Mouse (Mus musculus) layer of hippocampus, adult 9-10 months (tissue): ENCODE data around the gene Apobec3.
"Not testable (repeated sequence)": the region's sequence is repeated elsewhere in the genome, so short reads cannot be mapped to it uniquely, and the experiment has no call there.

Source experiments
- DNase-seq: peaks from one replicate; pipeline ENCODE4 v3.0.0; 2022; ENCODE audit warnings: low spot score

Apobec3 gene

GRCm38 (mm10) chr15:79895221-79896079 is 4.0 kb downstream of the Apobec3 start:
- not testable (repeated sequence) for DNase-seq

GRCm38 (mm10) chr15:79896080-79896725 is 4.7 kb downstream of the Apobec3 start:
- no peak for DNase-seq

GRCm38 (mm10) chr15:79898988-79899387 is 7.5 kb downstream of the Apobec3 start:
- DNase-seq: no peak

GRCm38 (mm10) chr15:79899828-79900510 is 8.5 kb downstream of the Apobec3 start:
- DNase-seq: no peak

GRCm38 (mm10) chr15:79900751-79901150 is 9.3 kb downstream of the Apobec3 start:
- DNase-seq: no peak

DNA sequence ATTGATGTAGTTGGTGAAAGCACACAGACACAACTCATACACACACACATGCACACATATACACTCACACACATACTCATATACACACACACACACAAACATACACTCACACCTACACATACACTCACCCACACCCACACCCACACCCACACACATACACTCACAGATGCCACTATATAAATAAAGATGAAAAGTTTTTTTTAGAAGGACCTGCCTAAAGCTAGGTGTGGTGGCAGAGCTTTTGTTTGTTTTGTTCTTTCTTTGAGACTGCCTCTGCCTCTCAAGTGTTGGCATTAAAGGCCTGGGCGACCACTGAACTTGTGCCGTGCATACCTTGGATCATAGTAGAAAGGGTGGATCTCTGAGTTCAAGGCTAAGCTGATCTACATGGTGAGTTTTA is 9.9 kb downstream of the Apobec3 start:
- DNase-seq: no peak

GRCm38 (mm10) chr15:79903081-79903480 is 11.6 kb downstream of the Apobec3 start:
- DNase-seq: not testable (repeated sequence)

GRCm38 (mm10) chr15:79903963-79904362 is 12.5 kb downstream of the Apobec3 start:
- DNase-seq: no peak

DNA sequence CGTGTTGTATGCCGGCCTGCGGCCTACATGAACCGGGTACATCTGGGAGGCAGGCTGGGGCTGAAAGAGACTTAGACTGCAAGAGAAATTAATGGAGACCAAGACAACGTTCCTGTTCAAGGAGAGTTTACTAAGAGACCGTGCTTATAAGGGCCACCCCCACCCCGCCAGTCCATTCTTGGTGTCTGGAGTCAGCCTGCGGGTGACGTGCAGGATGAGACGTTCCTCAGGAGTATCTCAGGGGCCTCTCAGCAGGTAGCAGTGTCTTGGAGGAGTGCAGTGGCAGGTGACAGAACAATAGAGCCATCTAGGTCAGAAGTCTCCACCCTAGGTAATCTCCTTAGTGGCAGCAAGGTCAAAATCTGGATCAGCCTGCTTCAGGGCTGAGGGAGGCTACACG is 13.2 kb downstream of the Apobec3 start:
- DNase-seq: not testable (repeated sequence)

DNA sequence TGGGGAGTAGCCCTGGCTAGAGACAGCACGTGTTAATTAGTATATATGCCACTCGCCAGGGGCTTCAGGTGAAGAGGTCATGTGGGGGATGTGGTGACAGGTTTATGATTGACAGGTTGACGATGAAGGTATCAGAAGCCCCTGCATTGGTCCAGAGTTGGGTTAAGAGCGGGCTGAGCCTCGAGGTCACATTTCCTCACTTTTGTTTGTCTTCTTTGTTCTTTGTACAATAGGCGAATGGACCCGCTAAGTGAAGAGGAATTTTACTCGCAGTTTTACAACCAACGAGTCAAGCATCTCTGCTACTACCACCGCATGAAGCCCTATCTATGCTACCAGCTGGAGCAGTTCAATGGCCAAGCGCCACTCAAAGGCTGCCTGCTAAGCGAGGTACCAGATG is 13.8 kb downstream of the Apobec3 start:
- DNase-seq: no peak

DNA sequence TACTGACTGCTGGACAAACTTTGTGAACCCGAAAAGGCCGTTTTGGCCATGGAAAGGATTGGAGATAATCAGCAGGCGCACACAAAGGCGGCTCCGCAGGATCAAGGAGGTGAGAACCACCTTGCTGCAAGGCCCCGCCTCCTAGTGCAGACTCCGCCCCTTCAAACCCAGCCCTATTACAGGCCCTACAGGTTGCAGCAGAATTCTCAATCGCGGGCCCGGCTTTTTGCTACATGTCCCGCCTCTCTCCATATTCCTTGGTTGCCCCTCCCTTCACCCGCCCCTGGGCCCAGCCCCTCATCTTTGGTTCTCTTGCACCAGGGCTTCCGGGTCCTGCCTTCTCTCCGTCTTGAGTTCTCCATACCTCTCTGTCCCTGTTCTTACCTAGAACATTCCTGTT is 15.4 kb downstream of the Apobec3 start:
- DNase-seq: no peak

GRCm38 (mm10) chr15:79909006-79909405 is 17.5 kb downstream of the Apobec3 start:
- not testable (repeated sequence) for DNase-seq

- DNase-seq: not testable (repeated sequence)
Observed at GRCm38 (mm10) chr15:79910812-79911211, 19.4 kb downstream of the Apobec3 start.

- DNase-seq: no peak
Observed at GRCm38 (mm10) chr15:79911339-79911738, 19.9 kb downstream of the Apobec3 start.

DNA sequence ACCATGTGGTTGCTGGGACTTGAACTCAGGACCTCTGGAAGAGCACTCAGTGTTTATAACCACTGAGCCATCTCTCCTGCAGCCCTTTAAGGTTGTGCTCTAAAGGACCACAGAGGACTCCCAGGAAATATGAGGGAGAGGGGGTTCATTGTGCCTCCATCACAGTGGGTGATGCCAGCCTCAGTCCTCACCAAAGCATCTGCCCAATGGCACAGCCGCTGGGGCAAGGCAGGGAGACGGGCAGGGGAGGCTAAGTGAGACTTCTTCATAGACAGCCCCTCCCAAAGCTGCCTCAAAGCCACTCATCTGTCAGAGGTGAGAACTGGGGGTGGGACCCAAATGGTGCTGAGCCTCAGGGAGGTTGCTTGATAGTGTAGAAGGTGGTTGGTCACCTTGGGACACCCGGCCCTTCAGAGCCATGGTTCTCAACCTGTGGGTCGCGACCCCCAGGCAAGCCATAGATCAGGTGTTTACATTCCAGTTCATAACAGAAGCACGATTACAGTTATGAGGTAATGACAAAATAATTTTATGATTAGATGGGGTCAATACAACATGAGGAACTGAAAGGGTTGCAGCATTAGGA is 22.4 kb downstream of the Apobec3 start:
- no peak for DNase-seq

GRCm38 (mm10) chr15:79914357-79914756 is 22.9 kb downstream of the Apobec3 start:
- DNase-seq: no peak

DNA sequence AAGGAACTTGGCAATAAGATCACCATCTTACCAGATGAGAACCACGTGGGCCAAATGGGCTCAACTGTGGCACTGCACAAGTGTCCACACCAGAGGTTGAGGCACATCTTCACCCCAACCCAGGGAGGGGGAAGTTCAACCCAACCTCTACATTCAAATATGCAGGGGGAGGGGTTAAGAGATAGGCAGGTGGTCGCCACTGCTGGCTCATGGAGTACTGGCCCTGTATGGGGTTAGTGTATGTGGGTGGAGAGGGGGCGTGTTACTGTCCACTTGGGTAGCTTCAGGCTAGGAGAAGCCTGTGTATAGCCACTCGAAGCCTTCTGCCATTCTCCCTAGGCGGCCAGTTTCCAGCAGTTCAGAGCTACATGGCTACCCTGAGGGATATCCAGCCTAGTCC is 24.7 kb downstream of the Apobec3 start:
- DNase-seq: no peak

GRCm38 (mm10) chr15:79917111-79917720 is 25.8 kb downstream of the Apobec3 start:
- DNase-seq: no peak

DNA sequence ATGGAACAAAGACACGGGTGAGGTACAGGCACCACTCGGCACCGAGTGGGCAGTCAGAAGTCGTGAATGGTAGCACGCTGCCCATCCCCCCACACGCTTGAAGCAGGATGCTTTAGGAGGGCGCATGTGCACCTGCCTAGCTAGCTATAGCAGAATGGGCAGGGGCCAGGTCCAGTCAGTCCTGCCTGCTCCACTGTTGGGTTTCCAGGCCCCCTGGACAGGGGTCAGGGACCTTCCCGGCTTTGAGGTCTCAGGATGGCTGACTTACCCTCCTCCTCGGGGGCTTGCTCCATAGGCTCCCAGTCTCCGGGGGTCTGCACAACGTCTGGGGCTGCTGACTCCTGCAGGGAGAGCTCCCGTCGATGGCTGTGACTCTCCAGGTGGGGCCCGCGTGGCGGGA is 27.0 kb downstream of the Apobec3 start:
- DNase-seq: no peak

DNA sequence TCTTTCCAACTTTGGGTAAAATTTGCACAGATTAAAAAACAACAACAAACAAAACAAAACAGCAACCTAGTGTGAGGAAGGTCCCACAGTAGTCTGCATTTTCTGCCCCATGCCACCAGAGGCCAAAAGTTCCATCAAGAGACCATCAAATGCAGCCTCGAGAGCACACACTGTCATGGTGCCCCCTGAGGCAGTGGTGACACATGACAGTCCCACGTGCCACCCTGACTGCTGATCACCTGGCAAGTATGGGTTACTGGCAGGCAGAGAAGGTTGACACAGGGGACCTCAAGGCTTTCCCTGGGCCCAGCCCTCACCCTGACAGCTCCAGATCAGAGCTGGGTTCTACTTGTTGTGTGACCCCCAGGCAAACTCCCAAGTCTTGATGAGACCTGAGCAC is 28.3 kb downstream of the Apobec3 start:
- no peak for DNase-seq

DNA sequence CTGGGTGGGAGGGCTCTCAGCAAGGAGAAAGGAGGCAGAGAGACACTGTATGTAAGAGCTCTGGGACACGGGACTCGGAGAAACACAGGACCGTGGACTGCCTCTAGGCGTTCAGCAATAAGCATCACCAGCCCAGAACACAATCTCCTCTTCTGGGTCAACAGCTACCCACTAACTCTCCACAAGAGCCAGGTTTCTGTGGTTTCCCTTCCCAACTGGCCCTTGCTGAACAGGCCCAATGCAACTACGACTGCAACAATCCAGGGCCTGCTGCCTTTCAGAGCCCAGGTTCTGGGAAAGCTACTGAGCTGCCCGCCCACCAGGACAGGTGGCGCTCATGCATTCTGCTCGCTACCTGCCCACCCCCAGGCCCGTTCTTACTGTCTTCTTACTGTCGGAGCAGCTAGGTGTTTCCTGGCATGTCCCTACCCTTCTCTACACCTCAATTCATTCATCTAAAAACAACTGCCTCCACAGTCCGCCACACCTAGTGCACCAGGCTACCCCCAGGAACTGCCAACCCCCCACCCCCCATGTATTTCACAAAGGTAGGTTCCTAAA is 35.5 kb downstream of the Apobec3 start:
- DNase-seq: no peak

- peak; percentile 85 for DNase-seq
Observed at GRCm38 (mm10) chr15:79927637-79928122, 36.2 kb downstream of the Apobec3 start.
